Mouse (Mus musculus) megakaryocyte progenitor cell, adult 5-6 weeks (primary cell): ENCODE data around the gene Ror1. TPM values are rescaled to one million over a fixed set of nuclear protein-coding genes. Genes with fewer than 3 reads are reported as not detected.

ENCODE experiments used
- ATAC-seq: replicated peaks from 2 replicates; pipeline ENCODE4 v1.8.0; 2016; ENCODE audit warnings: mild to moderate bottlenecking, moderate TSS enrichment, inconsistent platforms; ENCODE audit not compliant: poor library complexity
- total RNA-seq, 2 experiments: library from RNA; stranded (forward) in 1 of 2; stranded (reverse) in 1 of 2; fragments of 157-497, 149-512 nt in 1 of 2; fragments of 200-1000 nt in 1 of 2; gene quantifications; 2 replicates each; pipeline versions ENCODE4 v1.2.3 to v1.2.4; 2015 to 2017

Ror1 gene
- total RNA-seq, 2 experiments from 2014 or later: not detected

GRCm38 (mm10) chr4:100435281-100436168, 339.9 kb downstream of the Ror1 start:
- ATAC-seq: no peak

- no peak for ATAC-seq
These were observed 340.6 kb downstream of the Ror1 start for GRCm38 (mm10) chr4:100436169-100436547.

DNA sequence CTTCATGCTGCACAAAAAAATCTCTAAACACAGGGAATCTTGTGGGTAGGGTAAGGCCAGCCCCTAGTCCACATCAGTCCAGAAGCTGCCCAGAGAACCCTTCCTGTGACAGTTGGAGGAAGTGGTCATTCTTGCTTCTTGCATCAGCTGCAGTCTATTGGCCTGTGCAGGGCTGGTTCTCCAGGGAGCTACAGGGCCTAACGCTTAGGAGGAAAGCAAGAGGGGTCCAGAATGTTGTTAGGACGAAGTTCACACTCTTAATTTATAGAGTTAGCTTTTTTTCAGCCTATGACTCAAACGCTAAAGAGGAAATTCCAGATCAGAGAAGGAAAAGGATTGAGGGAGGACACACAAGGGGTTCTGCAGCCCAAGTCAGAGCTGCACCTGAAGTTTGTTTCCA, 351.3 kb downstream of the Ror1 start:
- 0 out of 2 replicates have a peak, but pooled peaks have one; percentile 37 for ATAC-seq

DNA sequence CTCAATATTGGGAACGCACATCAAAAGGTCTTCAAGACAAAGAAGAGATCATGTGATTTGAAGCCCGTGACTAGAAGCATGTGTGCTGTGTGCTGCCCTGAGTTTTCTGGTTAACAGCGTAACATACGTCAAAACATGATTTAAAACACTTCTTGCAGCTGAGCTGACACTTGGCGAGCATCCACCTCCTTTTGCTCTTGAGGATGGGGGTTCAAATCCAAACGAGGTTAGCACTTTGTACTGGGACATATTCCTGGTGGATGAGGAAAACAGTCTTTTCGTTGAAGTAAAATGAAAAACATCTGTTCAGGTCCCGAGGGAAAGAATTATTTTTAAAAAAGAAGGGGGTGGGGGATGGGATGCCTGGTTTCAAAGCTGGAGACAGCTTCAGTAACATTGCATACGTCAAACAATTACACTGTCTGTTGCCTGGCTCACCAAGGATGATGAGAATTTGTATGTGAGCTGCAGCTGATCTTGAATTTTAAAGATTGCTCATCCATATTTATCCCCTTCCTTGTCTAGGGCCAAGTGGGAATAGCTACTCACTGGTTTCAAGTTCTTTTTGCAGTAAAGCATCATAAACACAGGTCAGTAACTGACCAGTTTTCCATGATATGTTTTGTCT, 367.0 kb downstream of the Ror1 start:
- ATAC-seq: no peak

DNA sequence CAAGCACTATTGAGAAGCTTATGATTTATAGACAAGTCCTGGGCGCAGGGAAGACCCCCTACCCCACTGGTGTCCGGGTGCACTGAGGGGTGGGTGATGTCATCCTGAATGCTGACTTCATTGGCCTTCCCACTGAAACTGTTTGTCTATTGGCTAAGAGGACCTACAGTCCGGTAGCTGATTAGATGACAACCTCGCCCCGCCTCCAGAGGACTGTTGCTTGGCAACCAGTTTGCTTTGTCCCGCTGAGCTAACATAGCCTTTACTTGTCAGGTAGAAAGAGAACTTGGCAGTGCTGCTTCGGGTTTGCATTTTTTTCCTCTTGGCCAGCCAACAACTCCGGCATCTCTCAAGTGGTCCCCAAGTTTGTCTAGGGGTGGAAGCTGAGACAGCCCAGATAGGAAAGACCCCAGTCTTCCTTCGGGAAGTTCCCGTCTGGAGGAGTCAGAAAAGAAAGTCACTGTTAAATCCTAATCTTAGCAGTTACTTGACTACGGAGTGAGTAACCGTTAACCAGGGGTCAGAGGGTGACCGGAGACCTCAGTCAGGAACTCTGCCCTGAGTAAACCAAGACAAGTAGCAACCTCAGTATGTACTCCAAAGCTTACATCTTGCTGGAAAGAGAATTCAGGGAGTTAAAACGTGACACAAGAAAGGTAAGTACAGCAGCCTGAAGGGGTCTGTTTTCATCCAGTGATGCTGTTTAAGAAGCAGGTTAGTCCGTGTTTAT, 383.2 kb downstream of the Ror1 start, which contains the start of gene Ube2u:
Ube2u (plus strand) TSS at position 258 of the 730 bp plus-strand sequence.
- ATAC-seq: no peak

- peak; percentile 78 for ATAC-seq
These were observed 392.9 kb downstream of the Ror1 start for GRCm38 (mm10) chr4:100488447-100488846.

Other genes with a start within 250 kb of the Ror1 start
- 17.6 and 19.8 TPM in 2 replicates for gene Pgm1, start 166.4 kb upstream of the Ror1 start, total RNA-seq (2015)
- gene Pgm1, start 166.4 kb upstream of the Ror1 start, total RNA-seq (2017): 42.3 and 43.0 TPM in 2 replicates
- gene Itgb3bp, start 166.0 kb upstream of the Ror1 start, total RNA-seq (2015): 26.8 and 29.2 TPM in 2 replicates
- gene Itgb3bp, start 166.0 kb upstream of the Ror1 start, total RNA-seq (2017): 24.4 and 28.7 TPM in 2 replicates